Mouse (Mus musculus) layer of hippocampus, adult 6 months (tissue): Measurements from ENCODE around the gene A630089N07Rik. TPM values are rescaled to one million over a fixed set of nuclear protein-coding genes. Genes with fewer than 3 reads are reported as not detected.

Experiments used
- long read RNA-seq, 2 experiments: library from polyadenylated mRNA; unstranded; transcript quantifications; one replicate each; pipeline ENCODE4 v2.0.0; 2019 to 2020
- polyA plus RNA-seq: library from polyadenylated mRNA; unstranded; fragments of <200 nt; fragmentation: Nextera tagmentation; gene quantifications from 2 replicates; pipeline ENCODE4 v1.2.3, GENCODE M21; 2021

The A630089N07Rik gene
- 1.9 and 3.4 TPM in 2 replicates for polyA plus RNA-seq
- long read RNA-seq, experiment 1, partial matches to known transcripts: 2 of 3 reads
- long read RNA-seq, experiment 1, other reads (novel, unspliced or antisense): 1 of 3 reads
- long read RNA-seq, experiment 2, partial matches to known transcripts: 6 of 16 reads
- long read RNA-seq, experiment 2, other reads (novel, unspliced or antisense): 10 of 16 reads

DNA sequence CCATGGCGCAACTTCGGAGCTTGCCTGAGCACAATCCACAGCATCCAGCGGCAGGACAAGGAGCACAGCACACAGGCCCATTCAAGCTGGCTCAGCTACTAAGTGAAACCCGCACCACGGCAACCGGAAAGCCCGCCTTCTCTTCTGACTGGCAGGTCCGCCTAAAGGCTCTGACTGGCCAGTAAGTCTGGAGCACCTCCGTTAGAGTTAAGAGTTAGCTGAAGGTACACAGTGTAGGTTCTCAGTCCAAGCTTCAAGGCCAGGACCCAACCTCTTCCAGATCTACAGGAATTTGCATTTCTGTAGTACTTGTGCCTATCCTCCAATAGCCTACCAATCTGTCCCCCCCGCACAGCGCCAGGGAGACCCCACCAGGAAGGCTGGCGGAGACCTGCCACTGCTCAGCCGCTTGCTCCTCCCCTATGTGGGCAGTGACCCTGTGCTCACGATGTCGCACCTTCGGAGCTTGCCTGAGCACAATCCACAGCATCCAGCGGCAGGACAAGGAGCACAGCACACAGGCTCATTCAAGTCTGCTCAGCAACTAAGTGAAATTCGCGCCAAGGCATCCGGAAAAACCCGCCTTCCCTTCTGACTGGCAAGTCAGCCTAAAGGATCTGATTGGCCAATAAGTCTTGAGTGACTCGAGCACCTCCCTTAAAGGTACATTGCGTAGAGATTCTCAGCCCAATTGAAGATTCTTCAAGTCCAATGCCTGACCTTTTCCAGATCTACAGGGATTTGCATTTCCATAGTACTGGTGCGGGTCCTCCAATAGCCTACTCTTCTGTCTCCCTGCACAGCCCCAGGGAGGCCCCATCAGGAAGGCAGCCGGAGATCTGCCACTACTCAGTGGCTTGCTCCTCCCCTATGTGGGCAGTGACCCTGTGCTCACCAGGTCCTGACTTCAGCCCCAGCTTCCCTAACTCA is at the start of gene A630089N07Rik:
Gene A630089N07Rik (minus strand): TSS at position 562 of the 930 bp plus-strand sequence.

DNA sequence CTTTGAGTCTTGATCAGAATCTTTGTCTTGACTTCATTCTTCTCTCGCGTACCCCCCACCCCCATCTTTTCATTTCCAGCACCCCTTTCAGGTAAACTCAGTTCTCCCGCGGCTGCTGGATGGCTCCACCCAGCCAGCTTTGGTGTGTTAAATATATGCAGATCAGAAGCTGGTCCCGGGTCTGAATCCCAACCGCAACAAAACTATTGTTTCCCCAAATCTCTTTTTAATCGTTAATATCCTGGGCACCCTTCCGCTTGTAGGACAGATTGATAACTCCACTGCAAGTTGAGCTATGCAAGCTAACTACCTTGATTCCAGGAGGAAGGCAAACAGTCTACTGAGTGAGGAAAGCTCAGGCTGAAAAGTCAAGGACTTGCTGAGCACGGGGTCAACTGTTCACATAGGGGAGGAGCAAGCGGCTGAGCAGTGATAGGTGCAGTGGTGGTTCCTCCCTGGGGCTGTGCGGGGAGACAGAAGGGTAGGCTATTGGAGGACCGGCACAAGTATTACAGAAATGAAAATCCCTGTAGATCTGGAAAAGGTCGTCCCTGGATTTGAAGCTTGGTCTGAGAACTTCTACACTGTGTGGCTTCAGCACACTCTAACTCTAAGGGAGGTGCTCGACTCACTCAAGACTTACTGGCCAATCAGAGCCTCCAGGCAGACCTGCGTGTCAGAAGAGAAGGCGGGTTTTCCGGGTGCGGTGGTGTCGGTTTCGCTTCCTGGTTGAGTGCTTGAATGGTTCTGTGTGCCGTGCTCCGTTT is 85.5 kb downstream of the A630089N07Rik start, which contains the start of gene B230307C23Rik:
Gene B230307C23Rik (plus strand): TSS at position 700 of the 767 bp plus-strand sequence.

DNA sequence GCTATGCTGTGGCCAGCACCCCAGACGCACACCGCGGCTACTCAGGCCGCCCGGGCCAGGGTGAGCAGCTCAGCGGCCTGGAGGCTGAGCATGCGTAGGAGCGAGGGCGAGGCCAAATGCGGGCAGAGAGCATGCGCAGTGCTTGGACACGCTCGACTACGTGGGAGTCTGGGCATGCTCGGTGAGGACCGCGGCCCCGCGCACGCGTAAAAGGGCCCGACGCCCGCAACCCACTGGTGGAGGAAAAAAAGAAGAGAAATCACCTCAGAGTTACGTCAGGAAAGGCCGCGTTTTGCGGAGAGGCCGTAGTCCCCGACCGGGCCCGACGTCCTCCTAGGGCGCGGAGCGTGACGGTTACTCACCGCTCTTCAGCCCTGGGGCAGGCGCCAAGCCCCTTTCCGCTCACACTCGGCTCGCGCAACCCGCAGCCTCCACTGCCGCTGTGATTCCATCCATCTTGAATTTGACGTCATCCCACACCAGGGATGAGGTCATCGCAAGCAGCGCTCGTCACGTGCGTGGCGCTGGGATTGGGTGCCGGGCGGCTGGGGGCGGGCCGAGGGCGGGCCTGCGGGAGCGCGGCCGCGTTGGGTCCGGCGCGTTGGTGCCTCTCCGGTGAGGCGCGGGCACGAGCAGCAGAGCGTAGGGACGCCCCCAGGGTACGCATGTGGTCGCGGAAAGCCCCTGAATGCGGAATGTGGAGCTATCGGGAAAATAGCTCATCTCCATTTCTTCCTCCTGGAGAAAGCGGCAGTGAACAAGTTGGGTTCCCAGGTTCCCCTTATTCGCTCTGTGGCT is 119.9 kb downstream of the A630089N07Rik start, which contains the start of the genes C2cd2 and Zbtb21:
Gene C2cd2 (minus strand): TSS at position 448 of the 798 bp plus-strand sequence.
Gene Zbtb21 (minus strand): TSS at position 472 of the 798 bp plus-strand sequence.

Other genes with a start within 250 kb of the A630089N07Rik start
- gene Prdm15, start 230.6 kb downstream of the A630089N07Rik start, polyA plus RNA-seq: 3.1 and 3.7 TPM in 2 replicates
- gene C2cd2, start 119.9 kb downstream of the A630089N07Rik start, polyA plus RNA-seq: 6.2 and 6.8 TPM in 2 replicates
- 6.5 and 10.2 TPM in 2 replicates for gene Zbtb21, start 119.8 kb downstream of the A630089N07Rik start, polyA plus RNA-seq
- gene B230307C23Rik, start 85.1 kb downstream of the A630089N07Rik start, polyA plus RNA-seq: 8.4 and 13.9 TPM in 2 replicates